Mouse (Mus musculus) midbrain, embryonic 15.5 days (tissue): ENCODE results near the gene Nck2. TPM values are rescaled to one million over a fixed set of nuclear protein-coding genes. Genes with fewer than 3 reads are reported as not detected.

Source experiments
- ATAC-seq: fragments of 200-750 bp; cut with Nextera tagmentation; replicated peaks from 2 replicates; pipeline ENCODE4 v1.8.0; 2017; ENCODE audit warnings: moderate TSS enrichment
- H3K27ac ChIP-seq: fragments of 300-500 bp; sonication (generic); 2 replicates; pipeline ENCODE4 v1.5.1; 2015; ENCODE audit warnings: mild to moderate bottlenecking, inconsistent platforms
- H3K27me3 ChIP-seq: fragments of 300-500 bp; sonication (generic); replicated peaks from 2 replicates; pipeline ENCODE4 v1.6.1; 2015; ENCODE audit warnings: inconsistent platforms
- H3K36me3 ChIP-seq: fragments of 300-500 bp; sonication (generic); replicated peaks from 2 replicates; pipeline ENCODE4 v1.6.1; 2015; ENCODE audit warnings: inconsistent platforms
- H3K4me1 ChIP-seq: fragments of 300-500 bp; sonication (generic); 2 replicates; pipeline ENCODE4 v1.6.1; 2015; ENCODE audit warnings: inconsistent platforms
- H3K4me2 ChIP-seq: fragments of 300-500 bp; sonication (generic); 2 replicates; pipeline ENCODE4 v1.6.1; 2015; ENCODE audit warnings: inconsistent platforms, mild to moderate bottlenecking, moderate library complexity
- H3K4me3 ChIP-seq: fragments of 300-500 bp; sonication (generic); 2 replicates; pipeline ENCODE4 v1.5.1; 2015; ENCODE audit warnings: mild to moderate bottlenecking, inconsistent platforms
- H3K9ac ChIP-seq: fragments of 300-500 bp; sonication (generic); 2 replicates; pipeline ENCODE4 v1.6.1; 2015; ENCODE audit warnings: mild to moderate bottlenecking, inconsistent platforms
- H3K9me3 ChIP-seq: fragments of 300-500 bp; sonication (generic); 2 replicates; pipeline ENCODE4 v1.6.1; 2016; ENCODE audit warnings: inconsistent platforms
- WGBS: fragments of 180-500 bp; shearing (Covaris S2); methylation state at CpG from one replicate; pipeline ENCODE4 v1.1.7; 2015; ENCODE audit warnings: mixed read lengths; 5-methylcytosine and 5-hydroxymethylcytosine counted together
- polyA plus RNA-seq: library from polyadenylated mRNA; unstranded; fragments of >200 nt; fragmentation: Nextera tagmentation; extraction: Ambion mirVana; gene quantifications from 2 replicates; pipeline ENCODE4 v1.2.1, GENCODE M21; 2015

Gene Nck2
- polyA plus RNA-seq, 1 experiment from 2014 or later: 35.5 TPM

DNA sequence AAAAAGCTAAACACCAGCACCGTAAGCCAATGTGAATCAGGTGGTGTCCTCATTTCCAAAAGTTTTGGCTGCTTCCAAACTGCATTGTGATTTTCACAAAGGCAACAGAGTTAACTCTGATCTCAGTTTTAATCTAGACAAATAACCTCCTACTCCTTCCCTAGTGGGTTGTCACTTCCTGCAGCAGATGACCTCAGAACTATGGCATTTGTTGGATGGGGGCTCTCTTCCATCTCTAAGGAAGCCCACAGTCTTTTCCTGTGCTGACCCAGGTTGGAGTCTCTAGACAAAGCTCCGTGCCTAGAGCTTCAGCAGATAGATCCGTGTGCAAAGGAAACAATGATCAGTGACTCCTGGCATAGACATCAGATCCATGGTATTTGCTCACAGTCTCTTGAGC lies 31.1 kb upstream of the Nck2 start:
- no peak for ATAC-seq
- H3K4me2 ChIP-seq: no peak overlapping the region
- no peaks in the 10 kb centered on the region for H3K4me1 ChIP-seq
- H3K9me3 ChIP-seq: no peaks in the 10 kb centered on the region
- H3K27me3 ChIP-seq: no peaks in the 10 kb centered on the region
- no peaks in the 10 kb centered on the region for H3K36me3 ChIP-seq
- no peak overlapping the region for H3K9ac ChIP-seq
- H3K4me3 ChIP-seq: no peak overlapping the region
- H3K27ac ChIP-seq: no peak overlapping the region
- WGBS: 79% methylated on average over 3 of the region's 3 CpGs

DNA sequence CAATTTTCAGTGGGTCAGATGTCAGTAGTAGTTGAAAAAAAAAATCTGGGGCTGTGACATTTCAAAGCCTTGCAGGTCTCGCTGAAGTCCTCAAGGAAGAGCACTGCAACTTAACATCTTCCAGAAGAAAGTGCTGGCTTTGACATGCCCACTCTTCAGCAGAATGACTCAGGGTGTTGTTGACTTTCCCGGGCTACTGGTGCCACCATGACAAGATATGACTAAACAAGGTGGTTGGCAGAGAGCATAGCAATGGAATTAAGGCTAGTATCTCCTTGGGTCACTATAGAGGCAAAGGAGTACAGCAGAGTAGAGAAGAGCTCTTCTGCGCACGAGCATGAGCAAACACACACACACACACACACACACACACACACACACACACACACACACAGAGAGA lies 30.6 kb upstream of the Nck2 start:
- no peaks in the 10 kb centered on the region for H3K36me3 ChIP-seq
- H3K9ac ChIP-seq: no peak overlapping the region
- H3K4me2 ChIP-seq: no peak overlapping the region
- H3K27me3 ChIP-seq: no peaks in the 10 kb centered on the region
- no peak for ATAC-seq
- H3K4me3 ChIP-seq: no peak overlapping the region
- no peak overlapping the region for H3K27ac ChIP-seq
- no peaks in the 10 kb centered on the region for H3K9me3 ChIP-seq
- H3K4me1 ChIP-seq: no peaks in the 10 kb centered on the region
- 92% methylated on average over 4 of the region's 4 CpGs for WGBS

- H3K9me3 ChIP-seq: no peaks in the 10 kb centered on the region
- H3K4me1 ChIP-seq: no peaks in the 10 kb centered on the region
- no peak for ATAC-seq
- no peak overlapping the region for H3K9ac ChIP-seq
- no peak overlapping the region for H3K27ac ChIP-seq
- H3K27me3 ChIP-seq: no peaks in the 10 kb centered on the region
- H3K4me3 ChIP-seq: no peak overlapping the region
- no peak overlapping the region for H3K4me2 ChIP-seq
- no peaks in the 10 kb centered on the region for H3K36me3 ChIP-seq
These were observed 30.2 kb upstream of the Nck2 start for GRCm38 (mm10) chr1:43414228-43414627.

DNA sequence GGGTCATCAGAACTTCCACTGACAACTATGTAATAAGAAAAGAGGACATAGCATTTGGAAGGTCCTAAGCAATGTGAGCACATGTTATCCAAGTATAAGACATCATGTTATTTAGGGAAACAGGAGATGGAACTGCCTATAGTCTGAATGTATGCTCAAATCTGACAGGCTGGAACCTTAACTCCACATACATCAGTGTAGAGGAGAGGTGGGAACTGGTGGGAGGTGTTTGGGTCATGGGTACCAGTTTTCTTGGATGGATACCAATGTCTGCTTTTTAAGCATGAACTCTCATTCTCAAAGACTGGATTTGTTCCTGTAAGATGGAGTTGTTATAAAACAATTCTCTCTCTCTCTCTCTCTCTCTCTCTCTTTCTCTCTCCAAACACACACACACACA lies 29.4 kb upstream of the Nck2 start:
- no peak for ATAC-seq
- H3K27ac ChIP-seq: no peak overlapping the region
- no peak overlapping the region for H3K4me2 ChIP-seq
- H3K9ac ChIP-seq: no peak overlapping the region
- H3K36me3 ChIP-seq: no peaks in the 10 kb centered on the region
- H3K9me3 ChIP-seq: no peaks in the 10 kb centered on the region
- no peaks in the 10 kb centered on the region for H3K27me3 ChIP-seq
- no peak overlapping the region for H3K4me3 ChIP-seq
- H3K4me1 ChIP-seq: no peaks in the 10 kb centered on the region

DNA sequence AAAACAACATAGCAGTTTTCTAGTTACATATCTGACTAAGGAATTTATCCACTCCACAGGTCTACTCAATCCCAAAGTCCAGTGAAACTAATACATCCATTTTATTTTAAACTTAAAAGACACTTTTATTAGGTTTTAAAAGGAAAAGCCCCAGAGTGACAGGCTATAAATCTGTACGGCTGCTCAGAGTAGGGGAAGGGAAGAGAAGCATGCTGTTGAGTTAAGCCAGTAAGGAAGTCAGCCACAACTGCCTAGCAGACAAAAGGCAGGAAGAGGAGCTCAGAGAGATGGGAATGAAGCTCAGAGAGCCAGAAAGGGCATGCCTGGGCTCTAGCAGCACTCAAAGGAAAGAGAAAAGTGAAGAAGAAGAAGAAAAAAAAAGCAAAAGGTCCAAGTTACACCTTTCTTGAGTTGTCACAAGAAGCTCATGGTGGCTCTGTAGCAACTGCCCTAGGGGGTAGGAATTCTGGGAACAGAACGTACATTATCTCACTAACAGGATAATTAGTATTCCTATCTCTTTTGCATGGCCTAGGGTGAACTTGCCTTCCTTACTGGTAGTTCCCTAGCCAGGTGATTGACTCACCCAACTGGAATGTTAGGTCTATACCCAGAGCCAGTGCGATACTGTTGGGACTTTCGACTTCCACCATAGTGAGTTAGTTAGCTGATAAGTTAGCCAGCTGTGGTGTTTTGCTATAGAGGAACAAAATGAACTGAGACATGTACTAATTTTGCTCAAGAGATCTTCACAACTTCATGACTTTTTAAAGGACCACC lies 21.2 kb upstream of the Nck2 start:
- 84% methylated on average over 4 of the region's 4 CpGs for WGBS

GRCm38 (mm10) chr1:43426526-43426925 lies 17.9 kb upstream of the Nck2 start:
- Histone ChIP-seq H3K27me3 (no peaks in the 10 kb centered on the region), H3K36me3 (no peaks in the 10 kb centered on the region), H3K27ac (no peak overlapping the region), H3K4me3 (no peak overlapping the region), H3K4me2 (no peak overlapping the region), H3K9me3 (no peaks in the 10 kb centered on the region), H3K9ac (no peak overlapping the region), H3K4me1 (no peaks in the 10 kb centered on the region)
- no peak for ATAC-seq
- WGBS: 64% methylated on average over 4 of the region's 4 CpGs

More for the DNA sequence above, 21.2 kb upstream of the Nck2 start:
- no peak overlapping the region for H3K4me3 ChIP-seq
- no peaks in the 10 kb centered on the region for H3K27me3 ChIP-seq
- no peaks in the 10 kb centered on the region for H3K4me1 ChIP-seq
- no peak overlapping the region for H3K4me2 ChIP-seq
- H3K36me3 ChIP-seq: no peaks in the 10 kb centered on the region
- no peak for ATAC-seq
- no peaks in the 10 kb centered on the region for H3K9me3 ChIP-seq
- H3K27ac ChIP-seq: no peak overlapping the region
- H3K9ac ChIP-seq: no peak overlapping the region

DNA sequence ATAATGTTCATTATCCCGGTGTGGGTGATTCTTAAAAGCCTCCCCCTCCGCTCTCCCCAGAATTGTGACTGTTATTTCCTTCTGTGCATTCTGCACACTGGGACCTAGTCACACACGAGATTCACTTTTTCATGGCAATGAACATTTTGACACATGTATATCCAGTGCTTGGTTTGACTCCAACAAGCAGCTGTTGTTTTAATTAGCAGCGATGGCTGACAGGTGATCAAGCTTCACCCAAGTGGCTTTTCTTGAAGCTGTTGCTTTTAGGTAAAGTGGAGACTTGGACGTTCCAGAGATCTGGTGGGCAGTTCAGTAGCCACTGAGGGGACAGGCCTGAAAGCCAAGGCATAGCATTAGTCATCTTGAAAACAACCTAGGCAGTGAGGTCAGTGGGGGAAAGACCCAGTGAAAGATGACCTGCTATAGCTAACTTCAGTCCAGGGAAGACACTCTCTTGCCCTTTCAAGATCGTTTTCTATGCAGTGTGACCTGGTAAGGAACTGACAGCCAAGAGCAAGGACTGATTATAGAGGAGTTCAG lies 17.3 kb upstream of the Nck2 start:
- Histone ChIP-seq H3K27ac (no peak overlapping the region), H3K36me3 (no peaks in the 10 kb centered on the region), H3K9me3 (no peaks in the 10 kb centered on the region), H3K4me3 (no peak overlapping the region), H3K4me1 (no peaks in the 10 kb centered on the region), H3K4me2 (no peak overlapping the region), H3K27me3 (no peaks in the 10 kb centered on the region), H3K9ac (no peak overlapping the region)
- 82% methylated on average over 6 of the region's 6 CpGs for WGBS
- ATAC-seq: no peak

- Histone ChIP-seq H3K4me1 (no peaks in the 10 kb centered on the region), H3K27ac (no peak overlapping the region), H3K4me2 (no peak overlapping the region), H3K36me3 (no peaks in the 10 kb centered on the region), H3K9ac (no peak overlapping the region), H3K4me3 (no peak overlapping the region), H3K9me3 (no peaks in the 10 kb centered on the region), H3K27me3 (no peaks in the 10 kb centered on the region)
- ATAC-seq: no peak
- WGBS: 87% methylated on average over 9 of the region's 9 CpGs
These were observed 14.2 kb upstream of the Nck2 start for GRCm38 (mm10) chr1:43429924-43430876.

DNA sequence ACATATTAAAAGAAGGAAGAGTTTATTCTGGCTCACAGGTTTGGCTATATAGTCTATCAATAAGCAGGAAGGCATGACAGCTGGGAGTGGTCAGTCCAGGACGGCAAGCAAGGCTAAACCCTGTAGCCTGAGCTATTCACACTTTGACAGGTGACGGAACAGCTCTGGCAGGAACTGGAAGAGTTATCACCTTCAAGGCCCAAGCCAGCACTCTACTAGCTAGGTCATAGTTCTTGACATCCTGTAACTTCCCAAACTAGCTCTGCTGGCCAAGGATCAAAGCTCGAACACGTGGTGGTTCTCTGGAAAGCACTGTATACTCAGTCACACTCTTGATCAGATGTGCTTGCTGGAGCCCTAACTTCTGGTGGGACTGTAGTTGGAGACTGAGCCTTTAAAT lies 10.5 kb upstream of the Nck2 start:
- H3K4me3 ChIP-seq: no peak overlapping the region
- H3K4me1 ChIP-seq: no peaks in the 10 kb centered on the region
- ATAC-seq: no peak
- no peaks in the 10 kb centered on the region for H3K9me3 ChIP-seq
- no peaks in the 10 kb centered on the region for H3K27me3 ChIP-seq
- no peak overlapping the region for H3K27ac ChIP-seq
- no peaks in the 10 kb centered on the region for H3K36me3 ChIP-seq
- no peak overlapping the region for H3K9ac ChIP-seq
- H3K4me2 ChIP-seq: no peak overlapping the region
- 88% methylated on average over 4 of the region's 4 CpGs for WGBS

DNA sequence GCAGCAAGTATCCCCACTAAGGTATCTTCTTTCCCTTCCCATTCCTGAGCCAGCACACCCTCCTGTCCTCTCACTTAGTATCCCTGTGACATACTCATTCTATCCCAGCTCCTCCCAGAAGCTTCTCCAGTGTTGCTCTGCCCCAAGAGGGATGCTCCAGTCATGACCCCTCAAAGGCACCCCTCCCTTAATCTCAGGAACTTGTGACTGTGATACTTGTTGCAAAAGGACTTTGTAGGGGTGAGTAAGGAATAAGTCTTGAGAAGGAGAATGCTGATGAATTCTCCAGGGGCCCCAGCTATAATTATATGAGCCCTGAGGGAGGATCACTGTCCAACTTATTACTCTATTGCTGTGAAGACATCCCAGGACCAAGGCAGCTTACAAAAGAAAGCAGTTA lies 7.8 kb upstream of the Nck2 start:
- Histone ChIP-seq H3K9me3 (no peaks in the 10 kb centered on the region), H3K4me3 (no peak overlapping the region), H3K9ac (no peak overlapping the region), H3K4me1 (no peaks in the 10 kb centered on the region), H3K27me3 (no peaks in the 10 kb centered on the region), H3K4me2 (no peak overlapping the region), H3K36me3 (no peaks in the 10 kb centered on the region), H3K27ac (no peak overlapping the region)
- no peak for ATAC-seq

DNA sequence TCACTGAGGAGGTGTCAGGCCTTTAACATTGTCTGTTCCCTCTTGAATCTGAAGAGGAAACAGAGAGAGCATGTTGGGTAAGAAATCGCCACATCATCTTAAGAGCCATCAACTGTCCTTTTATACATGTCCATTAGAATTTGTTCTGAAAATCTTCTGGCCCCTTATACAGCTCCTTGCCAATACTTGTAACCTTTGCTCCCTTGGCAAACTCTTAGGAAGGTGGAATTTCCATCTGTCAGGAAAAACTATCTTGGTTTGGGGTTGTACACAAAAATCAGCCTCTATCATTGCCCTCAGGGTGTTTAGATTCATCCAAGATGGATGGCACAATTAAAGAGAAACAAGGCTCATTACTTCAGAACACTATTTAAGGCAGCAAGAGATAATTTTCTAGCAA lies 5.1 kb upstream of the Nck2 start:
- H3K27ac ChIP-seq: no peak overlapping the region
- no peak overlapping the region for H3K9ac ChIP-seq
- H3K4me1 ChIP-seq: no peaks in the 10 kb centered on the region
- WGBS: 94% methylated on average over 1 of the region's 1 CpGs
- H3K27me3 ChIP-seq: no peaks in the 10 kb centered on the region
- H3K36me3 ChIP-seq: no peaks in the 10 kb centered on the region
- no peak overlapping the region for H3K4me2 ChIP-seq
- no peaks in the 10 kb centered on the region for H3K9me3 ChIP-seq
- no peak overlapping the region for H3K4me3 ChIP-seq
- no peak for ATAC-seq

- H3K36me3 ChIP-seq: no peaks in the 10 kb centered on the region
- H3K27ac ChIP-seq: no peak overlapping the region
- no peaks in the 10 kb centered on the region for H3K9me3 ChIP-seq
- no peak overlapping the region for H3K4me2 ChIP-seq
- 88% methylated on average over 2 of the region's 2 CpGs for WGBS
- H3K27me3 ChIP-seq: 0 out of 2 replicates have a peak, but pooled peaks cover 2% of the 10 kb centered on the region
- H3K4me3 ChIP-seq: no peak overlapping the region
- H3K9ac ChIP-seq: no peak overlapping the region
- no peak for ATAC-seq
- peaks cover 15% of the 10 kb centered on the region for H3K4me1 ChIP-seq
These were observed 1.8 kb upstream of the Nck2 start for GRCm38 (mm10) chr1:43442568-43442967.
